Mouse (Mus musculus): ENCODE data around the gene Tusc2.

DNA sequence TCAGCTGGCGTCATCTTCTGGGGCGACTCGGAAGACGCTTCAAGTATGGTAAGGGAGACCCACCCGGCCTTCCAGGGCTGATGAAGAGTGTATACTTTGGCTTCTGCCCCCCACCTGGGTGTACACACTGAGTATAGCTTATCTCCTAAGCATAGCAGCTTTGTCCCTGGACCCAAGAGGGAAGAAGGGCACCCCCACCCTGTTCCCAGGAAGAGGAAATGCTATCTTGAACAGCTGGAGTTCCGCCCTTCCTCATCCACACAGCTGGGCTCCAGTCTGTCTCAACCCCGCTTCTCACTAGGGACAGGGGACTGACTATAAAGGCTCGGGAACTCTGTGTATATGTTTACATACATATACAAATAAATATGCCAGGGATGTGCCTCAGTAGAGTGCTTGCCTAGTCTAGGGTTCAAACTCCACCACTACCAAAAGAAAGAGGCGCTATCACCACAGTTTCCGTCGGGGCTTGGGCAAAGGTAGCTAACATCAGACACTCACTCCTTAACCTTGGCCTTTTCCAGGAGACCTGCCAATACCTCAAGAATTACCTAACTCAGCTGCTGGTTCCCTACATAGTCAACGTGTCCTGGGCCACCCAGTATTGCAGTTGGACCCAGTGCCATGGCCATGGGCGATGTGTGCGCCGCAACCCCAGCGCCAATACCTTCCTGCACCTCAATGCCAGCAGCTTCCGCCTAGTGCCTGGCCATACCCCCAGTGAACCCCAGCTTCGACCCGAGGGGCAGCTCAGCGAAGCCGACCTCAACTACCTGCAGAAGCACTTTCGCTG lies 8.7 kb downstream of the Tusc2 start:
- TF ChIP-seq EP300 (IDR thresholded peaks at IDR 0.05; ENCODE audit: low read depth) (no peak), CTCF (IDR thresholded peaks at IDR 0.05; ENCODE audit: low read depth) (no peak)
